Mouse (Mus musculus): ENCODE measurements around the gene Pln.
A peak's percentile ranks its signal among the peaks of the same experiment; 100 is the strongest.

Gene Pln

DNA sequence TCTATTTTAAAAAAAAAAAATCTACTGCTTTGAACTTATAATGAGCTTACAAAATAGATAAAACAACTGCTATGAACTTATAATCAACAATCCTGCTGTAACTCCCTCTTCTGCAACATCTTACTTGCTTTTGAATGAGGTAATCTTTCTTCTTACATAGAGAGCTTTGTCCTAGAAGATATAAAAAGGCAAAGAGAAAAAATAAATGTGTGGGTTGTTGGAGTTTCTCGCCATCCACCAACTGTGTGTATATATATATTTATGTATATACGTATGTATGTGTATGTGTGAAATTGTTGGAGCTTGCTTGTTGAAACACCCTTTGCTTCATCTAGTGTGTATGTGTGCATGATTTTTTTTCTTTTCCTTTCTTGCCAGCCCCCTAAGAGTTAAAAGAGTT lies 29.8 kb downstream of the Pln start:
- DNase-seq = no peak

DNA sequence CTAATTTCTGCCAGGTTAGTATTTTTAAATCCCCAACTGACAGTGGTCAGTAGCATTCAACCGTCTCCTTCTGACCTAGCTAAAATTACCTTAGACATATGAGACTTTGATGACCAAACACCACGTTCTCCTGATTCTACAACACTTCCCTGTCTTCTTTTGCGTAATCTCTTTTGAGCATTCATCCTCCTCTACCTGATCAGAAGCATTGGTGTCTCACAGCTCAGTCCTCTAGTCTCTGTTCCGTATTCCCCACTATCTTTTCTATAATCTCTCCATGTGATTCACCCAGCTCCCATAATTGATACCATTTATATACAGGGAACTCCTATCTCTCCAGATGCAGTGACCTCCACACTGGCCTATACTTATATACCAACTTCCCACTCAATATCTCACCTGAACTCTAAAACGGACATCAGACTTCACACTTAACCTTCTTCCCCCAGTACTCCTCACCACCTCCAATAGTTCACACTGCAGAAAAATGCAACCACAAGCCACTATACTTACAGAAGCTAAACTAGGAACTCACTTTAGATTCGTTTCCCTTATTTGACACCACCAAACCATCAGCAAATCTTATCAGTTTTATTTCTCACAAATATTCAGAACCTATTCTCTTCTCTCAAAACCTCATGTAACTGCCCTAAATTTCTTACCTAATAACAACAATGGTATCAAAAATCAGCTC lies 36.6 kb downstream of the Pln start:
- DNase-seq = no peak

DNA sequence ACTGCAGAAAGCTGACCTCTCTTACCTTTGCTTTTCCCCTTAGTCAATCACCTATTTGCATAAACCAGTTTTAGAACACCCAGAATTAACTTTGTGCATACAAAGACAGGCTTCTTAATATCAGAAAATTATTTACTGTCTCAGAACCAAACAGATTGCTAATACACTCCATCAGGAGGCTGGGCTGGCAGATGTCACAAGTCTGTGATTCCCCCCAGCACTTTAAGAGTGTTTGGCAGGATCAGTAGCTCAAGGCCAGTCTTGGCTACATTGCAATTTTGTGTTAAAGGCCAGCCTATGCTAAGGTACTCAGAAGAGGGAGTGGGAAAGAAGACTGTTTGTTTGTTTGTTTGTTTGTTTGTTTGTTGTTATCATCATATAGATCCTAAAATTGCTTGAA lies 39.6 kb downstream of the Pln start:
- no peak for DNase-seq

DNA sequence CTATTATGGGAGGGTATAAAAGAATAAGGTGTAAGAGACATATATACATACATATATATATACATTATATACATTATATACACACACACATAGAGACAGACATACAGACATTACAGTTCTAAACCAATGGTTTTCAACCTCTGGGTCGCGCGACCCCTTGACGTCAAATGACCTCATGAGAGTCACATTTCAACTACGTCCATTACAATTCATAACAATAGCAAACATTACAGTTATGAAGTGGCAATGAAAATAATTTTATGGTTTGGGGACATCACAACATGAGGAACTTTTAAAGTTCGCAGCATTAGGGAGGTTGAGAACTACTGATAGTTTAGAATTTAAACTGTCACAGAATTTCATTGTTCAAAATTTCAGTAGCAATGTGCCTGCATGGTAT lies 40.8 kb downstream of the Pln start:
- DNase-seq = no peak

DNA sequence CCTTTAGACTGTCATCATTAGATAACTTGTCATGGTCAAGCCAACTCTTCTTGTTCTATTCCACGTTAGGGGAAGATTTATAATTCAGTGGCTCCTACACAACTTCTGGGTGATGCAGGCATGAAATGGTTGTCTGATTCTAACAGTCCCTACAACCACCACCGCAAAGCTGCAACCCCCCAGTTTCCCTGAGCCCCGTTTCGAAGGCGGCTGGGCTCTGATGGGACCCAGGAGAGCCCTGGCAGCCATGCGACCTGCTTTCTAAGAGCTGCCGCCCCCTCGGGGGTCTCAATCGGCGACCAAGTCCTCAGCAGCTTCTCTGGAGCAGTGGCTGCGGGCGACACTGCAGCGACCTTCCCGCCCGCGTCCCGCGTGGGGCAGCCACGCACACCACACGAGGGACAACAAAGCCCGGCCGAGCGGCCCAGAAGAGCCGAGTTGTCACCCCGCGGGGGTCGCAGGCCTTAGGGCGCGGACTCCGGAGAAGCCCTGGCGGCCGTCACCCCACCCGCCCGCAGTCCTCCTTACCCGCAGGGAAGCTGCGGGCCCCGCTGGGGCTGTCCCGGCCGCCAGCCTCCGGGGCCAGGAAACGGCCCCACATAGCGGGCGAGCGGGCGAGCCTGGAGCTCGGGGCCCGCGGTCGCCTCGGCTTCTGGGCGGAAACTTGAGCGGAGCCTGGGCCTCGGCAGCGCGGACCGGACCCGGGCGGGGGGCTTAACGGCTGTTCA lies 41.7 kb downstream of the Pln start:
- DNase-seq = peak; percentile 29

DNA sequence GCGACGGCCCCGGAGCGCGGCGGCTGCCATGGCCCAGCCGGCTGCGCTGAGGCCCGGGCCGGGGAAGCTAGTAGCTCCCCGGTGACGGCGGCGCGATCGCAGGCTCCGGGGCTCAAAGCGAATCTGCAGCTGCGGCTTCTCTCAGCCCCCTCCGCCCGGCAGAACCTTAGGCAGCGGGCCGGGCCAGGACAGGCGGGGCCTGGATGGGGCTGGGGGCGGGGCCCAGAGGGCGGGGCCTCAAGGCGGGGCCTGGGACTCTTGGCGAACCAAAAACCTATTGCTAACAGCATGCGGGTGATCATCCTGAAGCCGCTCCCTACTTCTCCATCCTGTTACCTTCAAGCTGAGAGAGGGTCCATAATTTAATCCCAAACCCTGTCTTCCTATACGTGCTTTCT lies 42.2 kb downstream of the Pln start, which contains the start of gene Cep85l:
Cep85l (minus strand) TSS at position 239 of the 398 bp plus-strand sequence.
- DNase-seq = peak; percentile 89

DNA sequence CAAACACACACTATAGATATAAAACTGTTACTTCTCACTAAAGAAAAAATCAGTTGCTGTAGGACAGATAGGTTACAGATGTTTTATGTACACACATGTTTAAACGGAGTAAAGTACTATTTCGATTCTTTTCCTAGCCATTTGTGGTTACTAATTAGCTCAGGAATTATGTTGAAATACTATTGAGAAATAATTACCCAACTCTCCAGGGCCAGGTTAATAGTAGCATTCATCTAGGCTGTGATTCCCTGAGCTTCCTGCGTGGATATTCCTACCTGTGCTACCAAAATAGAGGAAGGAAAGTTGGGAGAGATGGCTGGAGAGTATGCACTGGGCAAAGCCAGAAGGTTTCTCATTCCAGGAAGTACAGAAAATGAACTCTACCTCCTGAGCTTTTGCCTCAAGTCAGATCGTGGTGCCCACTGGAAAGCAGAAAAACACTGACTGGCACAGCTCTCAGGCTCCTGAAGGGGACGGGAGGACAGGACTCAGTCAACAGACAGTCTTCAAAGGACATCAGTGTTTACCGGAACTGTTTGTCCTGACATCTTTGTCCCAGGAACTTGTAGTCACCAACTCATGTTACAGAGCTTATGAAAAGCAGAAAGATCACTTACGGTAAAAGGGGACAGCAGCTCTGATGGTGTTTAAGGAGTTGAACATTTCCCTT lies 45.4 kb downstream of the Pln start:
- no peak for DNase-seq

DNA sequence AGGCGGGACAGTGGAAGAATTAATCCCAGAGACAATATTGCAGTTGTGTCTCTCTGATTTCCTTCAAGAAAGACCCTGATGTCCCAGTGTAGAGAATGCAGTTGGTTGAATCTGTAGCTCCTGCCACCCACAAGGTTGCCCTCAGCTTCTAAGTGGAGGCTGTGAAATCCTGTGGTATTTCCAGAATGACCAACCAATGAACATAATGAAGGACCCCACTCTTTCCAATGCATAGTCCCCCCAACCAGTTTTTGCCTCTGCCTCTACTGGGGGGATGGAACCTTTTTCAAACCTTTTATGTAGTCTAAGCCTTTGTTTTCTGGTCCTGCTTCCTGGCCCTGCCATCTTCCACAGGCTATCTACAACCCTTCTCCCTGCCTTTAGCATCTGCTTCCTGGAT lies 47.4 kb downstream of the Pln start:
- DNase-seq = no peak

DNA sequence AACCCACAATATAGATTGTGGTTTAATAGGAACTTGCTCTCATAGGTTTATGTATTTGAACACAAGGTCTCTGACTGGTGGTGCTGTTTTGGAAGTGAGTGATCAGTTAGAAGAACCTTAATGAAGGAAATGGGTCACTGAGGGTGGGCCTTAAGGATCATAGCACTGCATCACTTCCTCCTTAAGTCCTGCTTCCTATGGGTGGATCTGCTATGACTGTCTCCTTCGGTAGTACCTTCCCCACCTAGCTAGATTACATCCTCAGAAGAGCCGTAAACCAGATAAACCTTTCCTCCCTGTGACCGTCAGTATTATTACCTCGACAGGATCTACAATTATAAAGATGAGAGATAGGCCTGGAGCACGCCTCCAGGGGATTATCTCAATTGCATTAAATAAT lies 48.0 kb downstream of the Pln start:
- DNase-seq = no peak

DNA sequence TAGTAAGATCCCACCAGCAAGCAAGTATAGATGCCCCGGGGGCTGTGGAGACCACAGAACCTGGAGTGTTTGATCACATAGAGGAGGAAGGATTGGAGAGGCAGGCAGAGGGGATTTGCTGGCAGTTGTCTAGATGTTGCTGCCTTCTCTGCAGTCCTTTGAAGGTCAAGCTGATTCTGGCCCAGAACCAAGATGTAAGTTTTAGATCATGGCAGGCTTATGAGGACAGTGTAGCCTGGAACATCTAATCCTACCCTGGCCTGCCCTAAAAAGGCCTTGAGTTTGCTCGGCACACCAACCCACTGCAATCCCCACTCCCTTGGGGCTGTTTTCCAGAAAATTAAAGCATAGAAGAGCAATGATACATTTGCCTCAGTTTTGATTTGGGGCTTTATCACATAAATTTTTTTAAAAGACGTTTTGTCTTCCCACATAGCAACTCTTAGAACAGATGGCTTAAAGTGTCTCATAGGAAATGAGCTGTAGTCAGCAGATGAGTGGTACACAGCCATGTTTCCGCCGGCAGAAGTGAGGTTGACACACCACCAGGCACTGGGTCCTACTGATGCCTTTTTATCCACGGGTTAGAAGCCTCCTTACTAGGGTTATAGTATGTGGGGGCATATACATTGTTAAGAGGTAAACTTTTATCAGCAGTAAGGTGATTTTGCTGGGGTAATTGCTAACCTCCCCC lies 50.9 kb downstream of the Pln start:
- DNase-seq = peak; percentile 33

DNA sequence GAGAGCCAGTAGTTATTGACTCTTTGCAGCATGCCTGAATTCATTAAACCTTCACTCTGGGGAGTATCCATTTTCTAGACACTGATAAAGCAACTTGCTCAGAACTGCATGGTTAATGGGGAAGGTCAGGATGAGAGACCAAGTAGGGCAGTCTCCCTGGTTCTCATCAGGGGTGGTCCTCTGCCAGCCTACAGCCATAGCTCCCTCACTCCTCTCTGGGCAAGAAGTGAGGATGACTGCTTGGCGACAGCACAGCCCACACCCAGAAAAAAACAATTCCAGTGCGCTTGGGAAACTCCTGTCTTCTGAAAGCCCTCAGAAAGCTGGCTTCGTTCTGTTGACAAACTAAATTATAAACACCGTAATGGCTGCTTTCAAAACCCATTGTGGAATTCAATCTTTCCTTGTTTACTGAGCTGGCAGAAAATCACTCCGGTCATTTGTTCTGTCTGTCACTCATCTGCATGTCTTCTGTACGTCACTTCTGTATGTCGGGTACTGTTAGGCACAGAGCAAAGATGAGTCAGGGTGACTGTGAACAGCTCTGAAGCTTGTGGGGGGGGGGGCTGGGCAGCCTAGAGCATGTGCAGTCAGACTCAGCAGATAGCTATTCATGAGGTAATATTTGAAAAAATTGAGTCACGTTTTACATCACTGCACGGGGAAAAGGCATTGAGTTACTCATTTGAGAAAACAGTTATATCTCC lies 57.6 kb downstream of the Pln start:
- DNase-seq = no peak
